Mouse (Mus musculus): Measurements from ENCODE around the gene Slc6a20b. TPM values are rescaled to one million over a fixed set of nuclear protein-coding genes. Genes with fewer than 3 reads are reported as not detected.
"Not testable (repeated sequence)": the region's sequence is repeated elsewhere in the genome, so short reads cannot be mapped to it uniquely, and the experiment has no call there.

Gene Slc6a20b
- polyA plus RNA-seq (2015; fragmentation: Nextera tagmentation; extraction: Ambion mirVana): 0.21 and 0.31 TPM in 2 replicates

GRCm38 (mm10) chr9:123632281-123632680 lies at the start of gene Slc6a20b:
Gene Slc6a20b, minus strand, starts transcription at chr9:123632565.
- Histone ChIP-seq H3K27me3 (ENCODE audit: control insufficient read depth, insufficient read depth, low read length) (no peaks in the 10 kb centered on the region), H3K27ac (ENCODE audit: low read length) (no peak within 1 kb of the TSS), H3K9ac (ENCODE audit: low read length) (no peak within 1 kb of the TSS), H3K9me3 (replicated peaks; ENCODE audit: control insufficient read depth, low read length) (no peaks in the 10 kb centered on the region), H3K4me2 (ENCODE audit: low read depth, low read length) (no peak within 1 kb of the TSS), H3K4me3 (replicated peaks; ENCODE audit: low read length) (no peak within 1 kb of the TSS), H3K36me3 (ENCODE audit: control insufficient read depth, insufficient read depth, low read length) (no peaks in the 10 kb centered on the region), H3K4me1 (ENCODE audit: control insufficient read depth, insufficient read depth, low read length) (no peaks in the 10 kb centered on the region)
- no peak for ATAC-seq (ENCODE audit: insufficient read depth, low FRiP score)
- 81% methylated on average over 6 of the region's 6 CpGs for WGBS

GRCm38 (mm10) chr9:123679198-123679597 lies 46.8 kb upstream of the Slc6a20b start:
- Histone ChIP-seq H3K36me3 (ENCODE audit: control insufficient read depth, insufficient read depth, low read length) (no peaks in the 10 kb centered on the region), H3K4me1 (ENCODE audit: control insufficient read depth, insufficient read depth, low read length) (peaks cover 11% of the 10 kb centered on the region), H3K4me3 (replicated peaks; ENCODE audit: low read length) (peak overlapping the region; percentile 50), H3K27ac (ENCODE audit: low read length) (no peak overlapping the region), H3K27me3 (ENCODE audit: control insufficient read depth, insufficient read depth, low read length) (peaks cover 19% of the 10 kb centered on the region), H3K4me2 (ENCODE audit: low read depth, low read length) (peak overlapping the region; percentile 71), H3K9ac (ENCODE audit: low read length) (no peak overlapping the region), H3K9me3 (replicated peaks; ENCODE audit: control insufficient read depth, low read length) (no peaks in the 10 kb centered on the region)
- no peak for ATAC-seq (ENCODE audit: insufficient read depth, low FRiP score)
- 30% methylated on average over 2 of the region's 2 CpGs for WGBS

DNA sequence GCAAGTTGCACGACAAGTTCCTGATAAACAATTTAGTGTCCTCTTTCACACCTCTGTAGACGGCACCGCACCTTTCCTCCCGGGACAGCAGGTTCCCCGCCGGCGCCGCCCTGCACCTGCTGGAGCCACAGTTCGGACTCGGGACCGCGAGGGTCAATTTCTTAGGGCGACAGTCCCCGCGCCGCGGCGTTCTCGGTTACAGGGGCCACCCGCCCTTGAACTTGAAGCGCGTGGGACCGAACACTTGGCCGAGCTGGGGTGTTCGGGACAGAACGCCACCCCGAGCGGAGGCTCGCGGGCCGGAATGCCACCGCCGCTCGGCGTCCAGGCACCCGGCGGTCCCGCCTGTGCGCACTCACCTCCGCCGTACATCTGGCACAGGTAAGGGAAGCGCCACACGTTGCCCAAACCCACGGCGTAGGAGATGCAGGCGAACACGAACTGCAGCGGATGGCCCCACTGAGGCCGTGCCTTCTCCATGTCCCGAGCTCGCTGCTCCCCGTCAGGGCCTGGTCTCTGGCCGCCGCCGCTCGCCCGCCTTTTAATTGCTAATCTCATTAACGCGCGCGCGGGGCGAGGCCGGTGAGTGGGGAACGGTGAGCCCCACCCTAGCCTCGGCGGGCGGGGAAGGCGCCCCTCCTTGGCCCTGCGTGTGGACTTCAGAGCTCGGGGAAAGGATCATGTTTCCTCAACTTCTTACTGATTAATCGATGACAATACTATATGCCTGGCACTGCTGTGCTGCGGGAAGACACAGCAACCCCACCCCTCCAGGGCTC lies 46.2 kb upstream of the Slc6a20b start, which contains the start of the genes Ccr9 and Slc6a20a:
Gene Ccr9, plus strand, starts transcription at position 113 of the 779 bp plus-strand sequence.
Gene Slc6a20a, minus strand, starts transcription at position 559 of the 779 bp plus-strand sequence.
- peak within 1 kb of the TSS; percentile 64 for H3K9ac ChIP-seq (ENCODE audit: low read length)
- peak within 1 kb of the TSS; percentile 50 for H3K4me3 ChIP-seq (replicated peaks; ENCODE audit: low read length)
- peak; percentile 92; the same call in 1 of the 2 replicates for ATAC-seq (ENCODE audit: insufficient read depth, low FRiP score)
- H3K4me2 ChIP-seq (ENCODE audit: low read depth, low read length): peak within 1 kb of the TSS; percentile 71
- no peaks in the 10 kb centered on the region for H3K9me3 ChIP-seq (replicated peaks; ENCODE audit: control insufficient read depth, low read length)
- under 1% methylated on average over 73 of the region's 73 CpGs for WGBS
- H3K4me1 ChIP-seq (ENCODE audit: control insufficient read depth, insufficient read depth, low read length): peaks cover 11% of the 10 kb centered on the region
- peaks cover 23% of the 10 kb centered on the region for H3K27me3 ChIP-seq (ENCODE audit: control insufficient read depth, insufficient read depth, low read length)
- H3K27ac ChIP-seq (ENCODE audit: low read length): no peak within 1 kb of the TSS
- no peaks in the 10 kb centered on the region for H3K36me3 ChIP-seq (ENCODE audit: control insufficient read depth, insufficient read depth, low read length)

GRCm38 (mm10) chr9:123665645-123666044 lies 33.3 kb upstream of the Slc6a20b start:
- no peaks in the 10 kb centered on the region for H3K4me1 ChIP-seq (ENCODE audit: control insufficient read depth, insufficient read depth, low read length)
- H3K9me3 ChIP-seq (replicated peaks; ENCODE audit: control insufficient read depth, low read length): no peaks in the 10 kb centered on the region
- H3K9ac ChIP-seq (ENCODE audit: low read length): no peak overlapping the region
- H3K36me3 ChIP-seq (ENCODE audit: control insufficient read depth, insufficient read depth, low read length): no peaks in the 10 kb centered on the region
- H3K4me3 ChIP-seq (replicated peaks; ENCODE audit: low read length): no peak overlapping the region
- H3K27ac ChIP-seq (ENCODE audit: low read length): no peak overlapping the region
- H3K27me3 ChIP-seq (ENCODE audit: control insufficient read depth, insufficient read depth, low read length): no peaks in the 10 kb centered on the region
- no peak overlapping the region for H3K4me2 ChIP-seq (ENCODE audit: low read depth, low read length)
- no peak for ATAC-seq (ENCODE audit: insufficient read depth, low FRiP score)
- 49% methylated on average over 5 of the region's 5 CpGs for WGBS

DNA sequence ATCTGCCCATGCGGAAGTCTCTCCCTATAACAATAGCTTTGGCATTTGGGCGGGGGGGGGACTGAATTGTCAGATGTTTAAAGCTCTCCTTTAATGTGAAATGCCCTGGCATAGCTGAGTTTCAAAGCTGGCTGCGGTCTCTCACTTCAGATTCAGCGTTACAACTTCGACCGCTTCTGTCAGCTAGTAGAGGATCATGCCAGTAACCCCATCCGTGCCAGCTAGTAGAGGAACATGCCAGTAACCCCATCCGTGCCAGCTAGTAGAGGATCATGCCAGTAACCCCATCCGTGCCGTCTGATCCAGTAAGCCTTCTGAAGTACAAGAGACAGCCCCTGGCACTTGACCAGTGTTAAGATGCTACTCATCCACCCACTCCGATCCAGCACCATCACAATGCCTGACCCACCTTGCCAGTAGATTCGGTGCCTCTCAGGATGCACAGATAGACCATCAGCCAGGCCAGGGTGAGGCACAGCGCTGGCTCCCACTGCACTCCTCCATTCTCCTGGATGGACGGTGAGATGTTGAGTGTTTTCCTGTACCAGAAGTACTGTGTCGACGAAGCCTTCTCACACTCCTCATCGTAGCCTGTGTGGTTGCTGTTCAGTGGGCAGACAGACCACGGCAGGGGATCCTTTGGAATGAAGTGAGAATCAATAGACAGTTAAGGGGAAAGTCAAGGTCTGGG lies 27.8 kb upstream of the Slc6a20b start:
- 85% methylated on average over 17 of the region's 18 CpGs for WGBS
- not testable (repeated sequence) for H3K36me3 ChIP-seq (ENCODE audit: control insufficient read depth, insufficient read depth, low read length); ATAC-seq (ENCODE audit: insufficient read depth, low FRiP score); H3K4me1 ChIP-seq (ENCODE audit: control insufficient read depth, insufficient read depth, low read length); H3K4me2 ChIP-seq (ENCODE audit: low read depth, low read length); H3K9ac ChIP-seq (ENCODE audit: low read length); H3K27me3 ChIP-seq (ENCODE audit: control insufficient read depth, insufficient read depth, low read length); H3K4me3 ChIP-seq (replicated peaks; ENCODE audit: low read length); H3K27ac ChIP-seq (ENCODE audit: low read length); H3K9me3 ChIP-seq (replicated peaks; ENCODE audit: control insufficient read depth, low read length)

DNA sequence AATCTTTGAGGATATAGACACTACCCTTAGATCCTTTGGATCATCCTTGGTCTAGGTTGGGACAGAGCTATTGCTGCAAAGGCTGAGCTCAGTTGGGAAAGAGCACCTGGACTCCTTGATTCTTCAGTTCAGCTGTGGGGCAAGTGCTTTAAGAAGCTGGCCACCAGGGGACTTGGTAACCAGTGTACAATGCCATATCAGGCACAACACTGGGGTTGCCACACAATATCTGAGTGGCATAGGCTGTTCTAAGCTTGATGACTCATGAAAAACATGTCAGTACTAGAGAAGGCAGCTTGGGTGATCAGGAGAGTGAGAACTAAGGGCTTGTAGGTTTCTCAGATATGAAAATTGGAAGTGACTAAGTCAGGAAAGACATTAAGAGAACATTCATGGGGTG lies 26.6 kb upstream of the Slc6a20b start:
- Histone ChIP-seq H3K9me3 (replicated peaks; ENCODE audit: control insufficient read depth, low read length) (no peaks in the 10 kb centered on the region), H3K4me2 (ENCODE audit: low read depth, low read length) (no peak overlapping the region), H3K36me3 (ENCODE audit: control insufficient read depth, insufficient read depth, low read length) (no peaks in the 10 kb centered on the region), H3K4me3 (replicated peaks; ENCODE audit: low read length) (no peak overlapping the region), H3K27ac (ENCODE audit: low read length) (no peak overlapping the region), H3K27me3 (ENCODE audit: control insufficient read depth, insufficient read depth, low read length) (no peaks in the 10 kb centered on the region), H3K4me1 (ENCODE audit: control insufficient read depth, insufficient read depth, low read length) (no peaks in the 10 kb centered on the region), H3K9ac (ENCODE audit: low read length) (no peak overlapping the region)
- no peak for ATAC-seq (ENCODE audit: insufficient read depth, low FRiP score)

- H3K36me3 ChIP-seq (ENCODE audit: control insufficient read depth, insufficient read depth, low read length): no peaks in the 10 kb centered on the region
- H3K9me3 ChIP-seq (replicated peaks; ENCODE audit: control insufficient read depth, low read length): no peaks in the 10 kb centered on the region
- H3K27me3 ChIP-seq (ENCODE audit: control insufficient read depth, insufficient read depth, low read length): no peaks in the 10 kb centered on the region
- H3K27ac ChIP-seq (ENCODE audit: low read length): no peak overlapping the region
- H3K4me1 ChIP-seq (ENCODE audit: control insufficient read depth, insufficient read depth, low read length): no peaks in the 10 kb centered on the region
- 80% methylated on average over 3 of the region's 3 CpGs for WGBS
- no peak overlapping the region for H3K9ac ChIP-seq (ENCODE audit: low read length)
- H3K4me2 ChIP-seq (ENCODE audit: low read depth, low read length): no peak overlapping the region
- H3K4me3 ChIP-seq (replicated peaks; ENCODE audit: low read length): no peak overlapping the region
- ATAC-seq (ENCODE audit: insufficient read depth, low FRiP score): no peak
Measured at GRCm38 (mm10) chr9:123657457-123657856, 25.1 kb upstream of the Slc6a20b start.

DNA sequence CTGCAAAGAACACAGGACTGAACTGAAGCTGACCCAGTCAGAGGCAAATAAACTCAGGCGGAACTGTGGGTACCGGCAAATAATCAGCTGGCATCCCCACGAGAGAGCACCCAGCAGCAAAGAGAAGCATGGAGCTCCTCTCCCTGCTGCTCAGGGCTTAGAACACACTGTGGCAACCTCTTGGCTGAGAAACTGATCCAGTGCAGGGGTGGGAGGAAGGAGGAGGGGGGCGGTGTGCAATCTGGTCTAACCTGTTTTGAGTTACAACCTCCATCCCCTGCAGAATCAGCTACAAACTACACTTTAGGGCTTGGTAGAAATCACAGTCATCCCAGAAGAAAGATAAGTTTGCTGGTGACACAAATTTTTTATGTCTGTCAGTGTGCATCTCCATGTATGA lies 19.0 kb upstream of the Slc6a20b start:
- Histone ChIP-seq H3K9me3 (replicated peaks; ENCODE audit: control insufficient read depth, low read length) (no peaks in the 10 kb centered on the region), H3K36me3 (ENCODE audit: control insufficient read depth, insufficient read depth, low read length) (no peaks in the 10 kb centered on the region), H3K4me2 (ENCODE audit: low read depth, low read length) (no peak overlapping the region), H3K27me3 (ENCODE audit: control insufficient read depth, insufficient read depth, low read length) (no peaks in the 10 kb centered on the region), H3K9ac (ENCODE audit: low read length) (no peak overlapping the region), H3K27ac (ENCODE audit: low read length) (no peak overlapping the region), H3K4me3 (replicated peaks; ENCODE audit: low read length) (no peak overlapping the region), H3K4me1 (ENCODE audit: control insufficient read depth, insufficient read depth, low read length) (no peaks in the 10 kb centered on the region)
- ATAC-seq (ENCODE audit: insufficient read depth, low FRiP score): no peak
- 34% methylated on average over 4 of the region's 4 CpGs for WGBS

DNA sequence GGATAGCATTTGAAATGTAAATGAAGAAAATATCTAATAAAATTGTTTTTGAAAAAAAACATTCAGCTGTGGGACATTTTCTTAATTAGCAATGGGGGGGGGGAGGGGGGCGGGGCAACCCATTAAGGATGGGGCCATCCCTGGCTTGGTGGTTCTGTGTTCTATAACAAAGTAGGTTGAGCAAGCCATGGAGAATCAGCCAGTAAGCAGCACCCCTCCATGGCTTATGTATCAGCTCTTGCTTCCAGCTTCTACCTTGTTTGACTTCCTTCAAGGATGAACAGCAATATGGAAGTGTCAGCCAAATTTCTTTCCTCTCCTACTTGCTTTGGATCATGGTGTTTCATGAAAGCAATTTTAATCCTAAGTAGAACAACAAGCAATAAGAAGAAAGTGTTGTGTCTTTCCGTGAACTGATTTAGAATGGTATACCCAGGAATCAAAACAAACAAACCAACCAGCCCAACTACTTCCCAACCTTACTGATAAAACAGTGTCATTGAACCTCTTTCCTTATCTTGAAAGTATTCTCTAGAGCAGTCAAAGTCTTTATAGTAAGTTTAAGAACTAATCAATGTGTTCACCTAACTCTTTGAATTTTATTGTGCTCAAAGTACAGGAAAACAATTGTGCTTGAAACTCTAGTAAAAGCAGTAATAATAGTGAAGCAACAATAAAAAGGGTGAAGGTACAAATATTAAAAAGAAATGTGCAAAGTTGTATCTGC lies 17.6 kb upstream of the Slc6a20b start:
- no peaks in the 10 kb centered on the region for H3K27me3 ChIP-seq (ENCODE audit: control insufficient read depth, insufficient read depth, low read length)
- no peaks in the 10 kb centered on the region for H3K9me3 ChIP-seq (replicated peaks; ENCODE audit: control insufficient read depth, low read length)
- no peak overlapping the region for H3K4me3 ChIP-seq (replicated peaks; ENCODE audit: low read length)
- H3K9ac ChIP-seq (ENCODE audit: low read length): no peak overlapping the region
- no peak overlapping the region for H3K4me2 ChIP-seq (ENCODE audit: low read depth, low read length)
- no peak overlapping the region for H3K27ac ChIP-seq (ENCODE audit: low read length)
- ATAC-seq (ENCODE audit: insufficient read depth, low FRiP score): no peak
- 75% methylated on average over 2 of the region's 2 CpGs for WGBS
- H3K4me1 ChIP-seq (ENCODE audit: control insufficient read depth, insufficient read depth, low read length): no peaks in the 10 kb centered on the region
- no peaks in the 10 kb centered on the region for H3K36me3 ChIP-seq (ENCODE audit: control insufficient read depth, insufficient read depth, low read length)

Measured in stomach, embryonic 16.5 days (tissue).